Mouse (Mus musculus) myocyte (in vitro differentiated cells): ENCODE measurements around the gene Dnm1. TPM values are rescaled to one million over a fixed set of nuclear protein-coding genes. Genes with fewer than 3 reads are reported as not detected.

Source experiments
- H3K27me3 ChIP-seq: one replicate; pipeline ENCODE4 v1.6.1; 2011; ENCODE audit not compliant: control insufficient read depth, insufficient read depth, insufficient read length
- H3K36me3 ChIP-seq: one replicate; pipeline ENCODE4 v1.6.1; 2011; ENCODE audit not compliant: control insufficient read depth, insufficient read depth
- H3K4me2 ChIP-seq: one replicate; pipeline ENCODE4 v1.6.1; 2011; ENCODE audit warnings: low read depth, control low read depth
- H3K4me3 ChIP-seq: one replicate; pipeline ENCODE4 v1.5.1; 2011; ENCODE audit warnings: mild to moderate bottlenecking, control low read depth, moderate library complexity
- H3K79me2 ChIP-seq: one replicate; pipeline ENCODE4 v1.6.1; 2011; ENCODE audit not compliant: control insufficient read depth, insufficient read depth
- H3ac ChIP-seq: one replicate; pipeline ENCODE4 v1.6.1; 2011; ENCODE audit not compliant: control insufficient read depth, insufficient read length
- CEBPB ChIP-seq: IDR thresholded peaks from 2 replicates; pipeline ENCODE4 v1.6.1; 2011; ENCODE audit warnings: mild to moderate bottlenecking, moderate library complexity; ENCODE audit not compliant: poor library complexity, insufficient read depth, severe bottlenecking
- E2F4 ChIP-seq: IDR thresholded peaks from one replicate; pipeline ENCODE4 v1.6.1; 2011; ENCODE audit warnings: mild to moderate bottlenecking, control low read depth, moderate library complexity; ENCODE audit not compliant: insufficient read depth
- MAX ChIP-seq: IDR thresholded peaks from one replicate; pipeline ENCODE4 v1.6.1; 2011; ENCODE audit warnings: low read depth, mild to moderate bottlenecking, control low read depth
- MYOD1 ChIP-seq, 3 experiments: IDR thresholded peaks; one replicate each; pipeline ENCODE4 v1.6.1; 2011; ENCODE audit warnings: control low read depth in 2 of 3, low read depth in 2 of 3, mild to moderate bottlenecking in 2 of 3, moderate library complexity in 1 of 3; ENCODE audit not compliant: insufficient read length in 2 of 3, control insufficient read depth in 1 of 3
- MYOG ChIP-seq, 3 experiments: IDR thresholded peaks; one replicate each; pipeline ENCODE4 v1.6.1; 2011; ENCODE audit warnings: control low read depth in 2 of 3, low read depth in 2 of 3, mild to moderate bottlenecking in 2 of 3; ENCODE audit not compliant: insufficient read length in 2 of 3, control insufficient read depth in 1 of 3, insufficient read depth in 1 of 3
- POLR2A ChIP-seq: IDR thresholded peaks from one replicate; pipeline ENCODE4 v1.6.1; 2011; ENCODE audit warnings: low read depth, mild to moderate bottlenecking, control low read depth, moderate library complexity; ENCODE audit not compliant: insufficient read length
- POLR2AphosphoS2 ChIP-seq: IDR thresholded peaks from one replicate; pipeline ENCODE4 v1.6.1; 2011; ENCODE audit warnings: low read depth, control low read depth; ENCODE audit not compliant: insufficient read length
- REST ChIP-seq: IDR thresholded peaks from one replicate; pipeline ENCODE4 v1.6.1; 2011; ENCODE audit warnings: mild to moderate bottlenecking, control low read depth, moderate library complexity; ENCODE audit not compliant: insufficient read depth, insufficient read length
- SRF ChIP-seq: IDR thresholded peaks from one replicate; pipeline ENCODE4 v1.6.1; 2011; ENCODE audit warnings: low read depth; ENCODE audit not compliant: control insufficient read depth, insufficient read length
- TCF12 ChIP-seq: IDR thresholded peaks from one replicate; pipeline ENCODE4 v1.6.1; 2011; ENCODE audit warnings: mild to moderate bottlenecking, control low read depth; ENCODE audit not compliant: poor library complexity, insufficient read depth, severe bottlenecking
- TCF3 ChIP-seq: IDR thresholded peaks from one replicate; pipeline ENCODE4 v1.6.1; 2011; ENCODE audit warnings: low read depth, control low read depth; ENCODE audit not compliant: insufficient read length
- USF1 ChIP-seq: IDR thresholded peaks from one replicate; pipeline ENCODE4 v1.6.1; 2011; ENCODE audit warnings: low read depth, mild to moderate bottlenecking, control low read depth, moderate library complexity
- polyA plus RNA-seq: library from polyadenylated mRNA; unstranded; fragments of >200 nt; fragmentation: generic; extraction: Trizol; gene quantifications from one replicate; pipeline ENCODE4 v1.2.1, GENCODE M21; 2012; ENCODE audit warnings: missing spikeins

Dnm1 gene
- polyA plus RNA-seq, 1 experiment, result 44.0 TPM

DNA sequence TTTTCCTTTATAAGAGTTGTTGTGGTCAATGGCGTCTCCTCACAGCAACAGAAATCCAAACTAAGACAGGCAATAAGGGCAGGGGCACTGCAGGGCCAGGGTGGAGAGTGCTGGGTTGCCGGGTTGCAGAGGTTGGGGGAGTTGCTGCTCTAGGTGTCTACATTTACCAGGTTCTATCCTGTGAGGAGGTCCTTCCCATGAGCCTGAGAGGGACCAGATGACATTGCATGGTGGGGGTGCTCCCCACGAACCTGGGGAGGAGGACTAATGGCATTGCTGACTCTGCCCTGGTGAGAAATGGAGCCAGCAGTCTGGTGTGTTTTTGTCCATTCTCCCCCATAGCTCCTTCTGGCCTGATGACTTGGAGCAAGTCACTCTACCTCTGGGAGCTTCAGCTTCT lies 4.6 kb upstream of the Dnm1 start:
- Histone ChIP-seq H3K4me3 (no peak overlapping the region), H3ac (no peak overlapping the region), H3K4me2 (no peak overlapping the region), H3K79me2 (no peaks in the 10 kb centered on the region), H3K36me3 (no peaks in the 10 kb centered on the region), H3K27me3 (no peaks in the 10 kb centered on the region)
- no peak for TF ChIP-seq SRF
- TF ChIP-seq TCF12, result no peak
- TF ChIP-seq MYOG (IDR thresholded peaks at IDR 0.05; ENCODE audit: control insufficient read depth in 1 of 3, insufficient read depth in 1 of 3, insufficient read length in 2 of 3, low read depth in 2 of 3), result no peak
- no peak for TF ChIP-seq E2F4
- no peak for TF ChIP-seq POLR2AphosphoS2
- no peak for TF ChIP-seq POLR2A
- no peak for TF ChIP-seq MYOD1 (IDR thresholded peaks at IDR 0.05; ENCODE audit: control insufficient read depth in 1 of 3, insufficient read length in 2 of 3, low read depth in 2 of 3)
- TF ChIP-seq REST, result no peak
- no peak for TF ChIP-seq TCF3
- TF ChIP-seq USF1, result no peak
- TF ChIP-seq CEBPB, result no peak

DNA sequence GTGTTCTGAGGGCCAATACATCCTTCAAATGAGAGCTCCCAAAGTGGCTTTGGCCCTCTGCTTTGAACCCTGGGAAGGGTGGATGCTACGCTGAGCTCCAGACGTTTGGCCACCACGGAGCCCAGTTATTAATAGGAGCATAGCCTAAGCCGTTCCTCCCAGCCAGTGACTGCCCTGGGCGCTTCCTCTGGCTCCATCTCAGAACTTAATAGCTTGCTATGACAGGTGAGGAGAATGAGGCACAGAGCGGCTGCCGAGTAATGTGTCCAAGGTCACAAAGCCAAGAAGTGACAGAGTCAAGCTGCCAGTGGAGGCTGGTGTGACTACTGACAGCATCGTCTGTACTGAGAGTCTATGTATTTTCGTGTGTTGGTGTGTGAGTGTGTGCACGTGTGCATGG lies 3.1 kb upstream of the Dnm1 start:
- Histone ChIP-seq H3K79me2 (no peaks in the 10 kb centered on the region), H3ac (no peak overlapping the region), H3K27me3 (no peaks in the 10 kb centered on the region), H3K36me3 (no peaks in the 10 kb centered on the region), H3K4me3 (no peak overlapping the region), H3K4me2 (no peak overlapping the region)
- TF ChIP-seq MYOG (IDR thresholded peaks at IDR 0.05; ENCODE audit: control insufficient read depth in 1 of 3, insufficient read depth in 1 of 3, insufficient read length in 2 of 3, low read depth in 2 of 3), result no peak
- TF ChIP-seq REST, result no peak
- no peak for TF ChIP-seq CEBPB
- no peak for TF ChIP-seq SRF
- TF ChIP-seq USF1, result no peak
- no peak for TF ChIP-seq MAX
- TF ChIP-seq TCF12, result no peak
- no peak for TF ChIP-seq MYOD1 (IDR thresholded peaks at IDR 0.05; ENCODE audit: control insufficient read depth in 1 of 3, insufficient read length in 2 of 3, low read depth in 2 of 3)
- no peak for TF ChIP-seq E2F4

GRCm38 (mm10) chr2:32354336-32354895 lies 1.3 kb upstream of the Dnm1 start:
- Histone ChIP-seq H3K79me2 (no peaks in the 10 kb centered on the region), H3K36me3 (no peaks in the 10 kb centered on the region)
- TF ChIP-seq TCF12 (no peak), CEBPB (no peak), MYOD1 (IDR thresholded peaks at IDR 0.05; ENCODE audit: control insufficient read depth in 1 of 3, insufficient read length in 2 of 3, low read depth in 2 of 3) (no peak), E2F4 (no peak), MAX (no peak), MYOG (IDR thresholded peaks at IDR 0.05; ENCODE audit: control insufficient read depth in 1 of 3, insufficient read depth in 1 of 3, insufficient read length in 2 of 3, low read depth in 2 of 3) (no peak), REST (no peak), POLR2A (no peak), USF1 (no peak)

DNA sequence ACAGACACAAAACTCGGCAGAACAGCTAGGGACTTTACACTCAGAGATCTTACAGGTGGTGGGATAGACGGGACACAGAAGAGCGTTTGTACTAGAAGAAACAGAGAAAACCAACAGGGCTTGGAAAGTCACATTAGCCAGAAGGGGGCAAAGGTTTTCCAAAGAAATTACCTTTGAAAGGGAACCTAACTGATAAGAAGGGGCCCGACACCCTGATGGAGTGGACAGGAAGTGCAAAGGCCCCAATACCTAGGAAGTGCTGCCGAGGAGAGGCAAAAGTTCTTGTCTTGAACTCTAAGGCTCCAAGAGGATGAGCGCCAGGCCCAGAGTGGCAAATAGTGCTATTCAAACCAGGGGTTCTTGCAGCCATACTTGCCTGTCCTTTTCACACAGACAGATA lies 698 bp upstream of the Dnm1 start:
- peak overlapping the region; percentile 33 for H3K4me3 ChIP-seq
- no peaks in the 10 kb centered on the region for H3K27me3 ChIP-seq
- H3K4me2 ChIP-seq, result peak overlapping the region; percentile 90
- no peak for TF ChIP-seq REST
- TF ChIP-seq TCF3, result no peak
- TF ChIP-seq MYOG (IDR thresholded peaks at IDR 0.05; ENCODE audit: control insufficient read depth in 1 of 3, insufficient read depth in 1 of 3, insufficient read length in 2 of 3, low read depth in 2 of 3), result no peak
- no peak for TF ChIP-seq TCF12
- no peak for TF ChIP-seq POLR2A
- no peak for TF ChIP-seq USF1
- no peak for TF ChIP-seq SRF
- TF ChIP-seq E2F4, result no peak
- no peak for TF ChIP-seq CEBPB
- TF ChIP-seq POLR2AphosphoS2, result no peak
- no peak for TF ChIP-seq MYOD1 (IDR thresholded peaks at IDR 0.05; ENCODE audit: control insufficient read depth in 1 of 3, insufficient read length in 2 of 3, low read depth in 2 of 3)
- TF ChIP-seq MAX, result no peak
- no peaks in the 10 kb centered on the region for H3K36me3 ChIP-seq
- H3K79me2 ChIP-seq, result no peaks in the 10 kb centered on the region
- no peak overlapping the region for H3ac ChIP-seq

More at GRCm38 (mm10) chr2:32354336-32354895, 1.3 kb upstream of the Dnm1 start:
- no peak overlapping the region for H3K4me3 ChIP-seq
- no peak overlapping the region for H3ac ChIP-seq
- H3K27me3 ChIP-seq, result no peaks in the 10 kb centered on the region
- H3K4me2 ChIP-seq, result no peak overlapping the region
